Mouse (Mus musculus) thymus, adult 2 months (tissue): ENCODE measurements at regions not wholly inside any gene's neighbourhood (a gene's known extent, or its start where the extent isn't known, plus 50 kb on each side); places are given as distances from the start of the nearest gene placed in this dataset.

Experiments used
- CTCF ChIP-seq: fragments of 200-500 bp; IDR thresholded peaks from 2 replicates; pipeline ENCODE4 v1.5.1; 2012; ENCODE audit warnings: mild to moderate bottlenecking, control low read depth, low read length, moderate library complexity, borderline replicate concordance; ENCODE audit not compliant: control insufficient read depth, poor library complexity, insufficient read depth; ENCODE audit errors: extremely low read depth
- POLR2A ChIP-seq: fragments of 200-500 bp; IDR thresholded peaks from 2 replicates; pipeline ENCODE4 v1.6.1; 2012; ENCODE audit warnings: mild to moderate bottlenecking, low read length, control low read depth, moderate library complexity; ENCODE audit not compliant: control insufficient read depth, poor library complexity, insufficient read depth; ENCODE audit errors: extremely low read depth

GRCm38 (mm10) chr5:133890728-133891127 lies 208.8 kb upstream of the Castor2 start:
- TF ChIP-seq CTCF (no peak), POLR2A (no peak)
